Mouse (Mus musculus) neural tube, embryonic 11.5 days (tissue): ENCODE measurements around the gene Lzts2. TPM values are rescaled to one million over a fixed set of nuclear protein-coding genes. Genes with fewer than 3 reads are reported as not detected.
A peak's percentile ranks its signal among the peaks of the same experiment; 100 is the strongest.

Experiments used
- ATAC-seq: fragments of 200-750 bp; cut with Nextera tagmentation; 2 replicates; pipeline ENCODE4 v1.8.0; 2017; ENCODE audit warnings: moderate number of reproducible peaks, mild to moderate bottlenecking, moderate TSS enrichment, moderate library complexity; ENCODE audit not compliant: insufficient read depth, low FRiP score, low TSS enrichment
- DNase-seq: peaks from one replicate; pipeline ENCODE4 v3.0.0-alpha.2; 2015; ENCODE audit warnings: low spot score
- H3K27ac ChIP-seq: fragments of 300-500 bp; sonication (generic); 2 replicates; pipeline ENCODE4 v1.5.1; 2014; ENCODE audit warnings: low read depth, mild to moderate bottlenecking, low read length
- H3K27me3 ChIP-seq: fragments of 300-500 bp; sonication (generic); 2 replicates; pipeline ENCODE4 v1.6.1; 2014; ENCODE audit warnings: mild to moderate bottlenecking, low read length, mixed read lengths; ENCODE audit not compliant: control insufficient read depth, insufficient read depth
- H3K36me3 ChIP-seq: fragments of 300-500 bp; sonication (generic); 2 replicates; pipeline ENCODE4 v1.6.1; 2014; ENCODE audit warnings: mild to moderate bottlenecking, low read length, moderate library complexity, mixed read lengths; ENCODE audit not compliant: control insufficient read depth, insufficient read depth
- H3K4me1 ChIP-seq: fragments of 300-500 bp; sonication (generic); 2 replicates; pipeline ENCODE4 v1.6.1; 2014; ENCODE audit warnings: low read length, mixed read lengths; ENCODE audit not compliant: control insufficient read depth, insufficient read depth
- H3K4me2 ChIP-seq: fragments of 300-500 bp; sonication (generic); 2 replicates; pipeline ENCODE4 v1.6.1; 2014; ENCODE audit warnings: low read depth, mild to moderate bottlenecking, moderate library complexity
- H3K4me3 ChIP-seq: fragments of 300-500 bp; sonication (generic); 2 replicates; pipeline ENCODE4 v1.5.1; 2014; ENCODE audit warnings: low read depth, low read length
- H3K9ac ChIP-seq: fragments of 300-500 bp; sonication (generic); 2 replicates; pipeline ENCODE4 v1.6.1; 2014; ENCODE audit warnings: mild to moderate bottlenecking, low read length
- H3K9me3 ChIP-seq: fragments of 300-500 bp; sonication (generic); 2 replicates; pipeline ENCODE4 v1.6.1; 2016; ENCODE audit warnings: low read length; ENCODE audit not compliant: control insufficient read depth
- WGBS: fragments of 180-500 bp; shearing (Covaris S2); extraction: QIAGEN DNeasy Blood & Tissue Kit; methylation state at CpG from one replicate; pipeline ENCODE4 v1.1.7; 2014; 5-methylcytosine and 5-hydroxymethylcytosine counted together
- polyA plus RNA-seq: library from polyadenylated mRNA; unstranded; fragments of >200 nt; fragmentation: Nextera tagmentation; extraction: Ambion mirVana; gene quantifications from 2 replicates; pipeline ENCODE4 v1.2.1, GENCODE M21; 2014

Gene Lzts2
- polyA plus RNA-seq, 1 experiment from 2014 or later, result 52.8 TPM

- Histone ChIP-seq H3K4me2 (peak overlapping the region; percentile 67), H3K36me3 (no peaks in the 10 kb centered on the region), H3K4me3 (peak overlapping the region; percentile 64), H3K9me3 (no peaks in the 10 kb centered on the region), H3K27ac (peak overlapping the region; percentile 97), H3K9ac (peak overlapping the region; percentile 92), H3K4me1 (0 out of 2 replicates have a peak, but pooled peaks cover 5% of the 10 kb centered on the region), H3K27me3 (no peaks in the 10 kb centered on the region)
- WGBS, result under 1% methylated on average over 34 of the region's 34 CpGs
- DNase-seq (peak; percentile 97), ATAC-seq (peak; percentile 91)
Measured at GRCm38 (mm10) chr19:45058113-45058839, 44.1 kb downstream of the Lzts2 start.

GRCm38 (mm10) chr19:45058841-45059240 is 44.6 kb downstream of the Lzts2 start:
- WGBS, result 1% methylated on average over 14 of the region's 14 CpGs
- H3K27me3 ChIP-seq, result peaks cover under 1% of the 10 kb centered on the region; the same call in 1 of the 2 replicates
- no peak for ATAC-seq
- no peaks in the 10 kb centered on the region for H3K36me3 ChIP-seq
- peak overlapping the region; percentile 97 for H3K27ac ChIP-seq
- H3K4me3 ChIP-seq, result peak overlapping the region; percentile 64
- peak overlapping the region; percentile 67 for H3K4me2 ChIP-seq
- DNase-seq, result no peak
- peak overlapping the region; percentile 92 for H3K9ac ChIP-seq
- no peaks in the 10 kb centered on the region for H3K9me3 ChIP-seq
- 0 out of 2 replicates have a peak, but pooled peaks cover 5% of the 10 kb centered on the region for H3K4me1 ChIP-seq

GRCm38 (mm10) chr19:45063565-45064292 is 49.5 kb downstream of the Lzts2 start:
- 41% methylated on average over 18 of the region's 20 CpGs for WGBS
- H3K9ac ChIP-seq, result no peak overlapping the region
- H3K4me3 ChIP-seq, result no peak overlapping the region

GRCm38 (mm10) chr19:45065226-45065625 is 51.0 kb downstream of the Lzts2 start:
- no peak overlapping the region for H3K4me3 ChIP-seq
- no peaks in the 10 kb centered on the region for H3K9me3 ChIP-seq
- no peak overlapping the region for H3K4me2 ChIP-seq
- ATAC-seq (no peak), DNase-seq (no peak)
- WGBS, result 1% methylated on average over 21 of the region's 21 CpGs
- no peak overlapping the region for H3K27ac ChIP-seq
- H3K9ac ChIP-seq, result no peak overlapping the region
- peaks cover 47% of the 10 kb centered on the region for H3K27me3 ChIP-seq
- H3K4me1 ChIP-seq, result peaks cover 4% of the 10 kb centered on the region; the same call in 1 of the 2 replicates
- no peaks in the 10 kb centered on the region for H3K36me3 ChIP-seq

More at GRCm38 (mm10) chr19:45063565-45064292, 49.5 kb downstream of the Lzts2 start:
- Histone ChIP-seq H3K4me2 (no peak overlapping the region), H3K27me3 (peaks cover 47% of the 10 kb centered on the region), H3K27ac (no peak overlapping the region), H3K9me3 (no peaks in the 10 kb centered on the region), H3K4me1 (peaks cover 4% of the 10 kb centered on the region; the same call in 1 of the 2 replicates), H3K36me3 (no peaks in the 10 kb centered on the region)
- DNase-seq (peak; percentile 54), ATAC-seq (no peak)

- Histone ChIP-seq H3K36me3 (no peaks in the 10 kb centered on the region), H3K4me1 (peaks cover 4% of the 10 kb centered on the region; the same call in 1 of the 2 replicates), H3K4me3 (no peak overlapping the region), H3K27me3 (peaks cover 50% of the 10 kb centered on the region), H3K27ac (no peak overlapping the region), H3K9me3 (no peaks in the 10 kb centered on the region), H3K9ac (no peak overlapping the region), H3K4me2 (no peak overlapping the region)
- ATAC-seq (no peak), DNase-seq (no peak)
- WGBS, result 12% methylated on average over 17 of the region's 17 CpGs
Measured at GRCm38 (mm10) chr19:45067170-45067569, 53.0 kb downstream of the Lzts2 start.

GRCm38 (mm10) chr19:45067758-45068510 is 53.7 kb downstream of the Lzts2 start:
- WGBS, result 78% methylated on average over 7 of the region's 7 CpGs

GRCm38 (mm10) chr19:45073871-45074542 is 59.8 kb downstream of the Lzts2 start:
- H3K9ac ChIP-seq, result peak overlapping the region; percentile 64
- peak overlapping the region; percentile 95 for H3K4me2 ChIP-seq
- H3K4me1 ChIP-seq, result peaks cover 12% of the 10 kb centered on the region; the same call in 1 of the 2 replicates
- DNase-seq (peak; percentile 83), ATAC-seq (peak; percentile 48; the same call in 1 of the 2 replicates)
- peak overlapping the region; percentile 44 for H3K4me3 ChIP-seq
- no peaks in the 10 kb centered on the region for H3K9me3 ChIP-seq
- peaks cover 43% of the 10 kb centered on the region for H3K27me3 ChIP-seq
- H3K27ac ChIP-seq, result no peak overlapping the region
- 10% methylated on average over 20 of the region's 20 CpGs for WGBS
- no peaks in the 10 kb centered on the region for H3K36me3 ChIP-seq

More at GRCm38 (mm10) chr19:45067758-45068510, 53.7 kb downstream of the Lzts2 start:
- ATAC-seq (no peak), DNase-seq (no peak)
- no peak overlapping the region for H3K4me2 ChIP-seq
- H3K9ac ChIP-seq, result no peak overlapping the region
- no peaks in the 10 kb centered on the region for H3K9me3 ChIP-seq
- peaks cover 50% of the 10 kb centered on the region for H3K27me3 ChIP-seq
- H3K4me3 ChIP-seq, result no peak overlapping the region
- no peak overlapping the region for H3K27ac ChIP-seq
- no peaks in the 10 kb centered on the region for H3K36me3 ChIP-seq
- peaks cover 4% of the 10 kb centered on the region; the same call in 1 of the 2 replicates for H3K4me1 ChIP-seq
